In genomic region chr11:98721458-98722226, GRCm38 (mm10) we compare ENCODE assay signal across 10 mouse cellular contexts. TPM values are rescaled to one million over a fixed set of nuclear protein-coding genes. Genes with fewer than 3 reads are reported as not detected.
DNase-seq lines count a peak whose midpoint lies in the region; ATAC-seq and TF ChIP-seq lines count a peak whose summit lies in the region.
"Had no signal": no experiment of that assay in that cellular context is flagged by ENCODE, and none has a peak within 500 bp of the region (broad histone marks: within the 10 kb centered on the region; RNA-seq: fewer than 3 reads in every experiment).

No protein-coding gene starts in this region.

- no peaks in the 10 kb centered on the region for H3K27me3 ChIP-seq in hindbrain, embryonic 16.5 days (replicated peaks; ENCODE audit: control insufficient read depth, insufficient read depth, low read length)
- no peaks in the 10 kb centered on the region for H3K27me3 ChIP-seq in hindbrain, embryonic 12.5 days
- no peaks in the 10 kb centered on the region for H3K27me3 ChIP-seq in intestine, postnatal 0 days (replicated peaks; ENCODE audit: control insufficient read depth, insufficient read depth, low read length)
- H3K27me3 ChIP-seq in limb, embryonic 15.5 days: no peaks in the 10 kb centered on the region
- H3K27me3 ChIP-seq: hindbrain, embryonic 15.5 days had no signal

- no peak overlapping the region for H3K4me2 ChIP-seq in hindbrain, embryonic 16.5 days (ENCODE audit: low read length)
- H3K4me2 ChIP-seq in hindbrain, embryonic 12.5 days (replicated peaks): no peak overlapping the region
- no peak overlapping the region for H3K4me2 ChIP-seq in intestine, postnatal 0 days (replicated peaks; ENCODE audit: low read depth)
- H3K4me2 ChIP-seq in limb, embryonic 15.5 days: no peak overlapping the region
- H3K4me2 ChIP-seq: hindbrain, embryonic 15.5 days had no signal

- peak; percentile 37 for DNase-seq in R1 (ENCODE audit: low read depth, low spot score)
- peak; percentile 84 to 88 for DNase-seq in gastrocnemius, adult 8-10 months (ENCODE audit: low spot score in 2 of 2)
- DNase-seq in yolk sac, embryonic 10.5 days (ENCODE audit: low spot score): peak; percentile 44
- DNase-seq in frontal cortex, postnatal 10 days (ENCODE audit: low spot score in 2 of 2): no peak

- WGBS in hindbrain, embryonic 16.5 days: 68% methylated on average over 24 of the region's 24 CpGs
- WGBS in hindbrain, embryonic 12.5 days: 64% methylated on average over 24 of the region's 24 CpGs
- 57% methylated on average over 24 of the region's 24 CpGs for WGBS in intestine, postnatal 0 days
- WGBS in limb, embryonic 15.5 days: 43% methylated on average over 24 of the region's 24 CpGs

- no peak overlapping the region for H3K4me3 ChIP-seq in hindbrain, embryonic 16.5 days (ENCODE audit: low read length)
- no peak overlapping the region for H3K4me3 ChIP-seq in hindbrain, embryonic 12.5 days
- no peak overlapping the region for H3K4me3 ChIP-seq in intestine, postnatal 0 days (ENCODE audit: low read depth, low read length)
- H3K4me3 ChIP-seq in limb, embryonic 15.5 days: no peak overlapping the region
- H3K4me3 ChIP-seq: hindbrain, embryonic 15.5 days had no signal

- 0 out of 2 replicates have a peak, but pooled peaks cover 4% of the 10 kb centered on the region for H3K4me1 ChIP-seq in hindbrain, embryonic 16.5 days (ENCODE audit: control insufficient read depth, insufficient read depth, low read depth, low read length)
- peaks cover 8% of the 10 kb centered on the region; the same call in 1 of the 2 replicates for H3K4me1 ChIP-seq in hindbrain, embryonic 12.5 days
- H3K4me1 ChIP-seq in intestine, postnatal 0 days (replicated peaks; ENCODE audit: control insufficient read depth, insufficient read depth, low read length): 0 out of 2 replicates have a peak, but pooled peaks cover 3% of the 10 kb centered on the region
- peaks cover 22% of the 10 kb centered on the region for H3K4me1 ChIP-seq in limb, embryonic 15.5 days

- TF ChIP-seq CTCF in intestine, postnatal 0 days (IDR thresholded peaks at IDR 0.05; ENCODE audit: low read depth): peak; percentile 65

- ATAC-seq in hindbrain, embryonic 16.5 days: peak; percentile 62; the same call in 1 of the 2 replicates
- ATAC-seq in hindbrain, embryonic 12.5 days (ENCODE audit: low FRiP score): no peak
- no peak for ATAC-seq in intestine, postnatal 0 days
- ATAC-seq in limb, embryonic 15.5 days (ENCODE audit: insufficient number of reproducible peaks, low FRiP score, low TSS enrichment, low read depth): 0 out of 2 replicates have a peak, but pooled peaks have one; percentile 17

- no peaks in the 10 kb centered on the region for H3K9me3 ChIP-seq in hindbrain, embryonic 16.5 days (ENCODE audit: control insufficient read depth, low read length)
- no peaks in the 10 kb centered on the region for H3K9me3 ChIP-seq in hindbrain, embryonic 12.5 days (replicated peaks)
- H3K9me3 ChIP-seq in intestine, postnatal 0 days (ENCODE audit: control insufficient read depth): no peaks in the 10 kb centered on the region
- H3K9me3 ChIP-seq in limb, embryonic 15.5 days: no peaks in the 10 kb centered on the region
- H3K9me3 ChIP-seq: G1E; hindbrain, embryonic 15.5 days had no signal

- H3K36me3 ChIP-seq in hindbrain, embryonic 16.5 days (ENCODE audit: control insufficient read depth, insufficient read depth, low read length): peaks cover 5% of the 10 kb centered on the region; the same call in 1 of the 2 replicates
- H3K36me3 ChIP-seq in hindbrain, embryonic 12.5 days: peaks cover 57% of the 10 kb centered on the region
- H3K36me3 ChIP-seq in intestine, postnatal 0 days (ENCODE audit: control insufficient read depth, insufficient read depth): peaks cover 8% of the 10 kb centered on the region; the same call in 1 of the 2 replicates
- H3K36me3 ChIP-seq in limb, embryonic 15.5 days: peaks cover 34% of the 10 kb centered on the region

- no peak overlapping the region for H3K9ac ChIP-seq in hindbrain, embryonic 16.5 days (ENCODE audit: low read depth, low read length)
- H3K9ac ChIP-seq in hindbrain, embryonic 12.5 days: no peak overlapping the region
- no peak overlapping the region for H3K9ac ChIP-seq in intestine, postnatal 0 days (ENCODE audit: low read depth, low read length)
- H3K9ac ChIP-seq in limb, embryonic 15.5 days: no peak overlapping the region
- H3K9ac ChIP-seq: hindbrain, embryonic 15.5 days had no signal

- no peak overlapping the region for H3K27ac ChIP-seq in hindbrain, embryonic 16.5 days (ENCODE audit: low read depth, low read length)
- no peak overlapping the region for H3K27ac ChIP-seq in hindbrain, embryonic 12.5 days
- H3K27ac ChIP-seq in intestine, postnatal 0 days (ENCODE audit: low read depth, low read length): peak overlapping the region; percentile 35; the same call in 1 of the 2 replicates
- H3K27ac ChIP-seq in limb, embryonic 15.5 days: peak overlapping the region; percentile 55; the same call in 1 of the 2 replicates
- H3K27ac ChIP-seq: hindbrain, embryonic 15.5 days had no signal

RNA-seq across cellular contexts. Expression of gene Med24, which starts 7.6 kb away (rescaled TPM):
- 62.5 and 71.1 TPM in 2 replicates for polyA plus RNA-seq in hindbrain, embryonic 16.5 days (2015; fragmentation: Nextera tagmentation; extraction: Ambion mirVana)
- 85.0 and 86.9 TPM in 2 replicates for polyA plus RNA-seq in hindbrain, embryonic 12.5 days (2016; fragmentation: Nextera tagmentation; extraction: Ambion mirVana)
- total RNA-seq in gastrocnemius, adult 8-10 months (2022): 10 to 100 TPM; 42.2 to 48.4 (median 47.9) TPM
- polyA plus RNA-seq in intestine, postnatal 0 days (2015; fragmentation: Nextera tagmentation; extraction: Ambion mirVana): 14.7 and 18.5 TPM in 2 replicates
- polyA plus RNA-seq in limb, embryonic 15.5 days (2015; fragmentation: Nextera tagmentation; extraction: Ambion mirVana): 47.6 and 48.3 TPM in 2 replicates

RNA-seq across cellular contexts. Expression of gene Thra, which starts 18.8 kb away (rescaled TPM):
- 127 and 144 TPM in 2 replicates for polyA plus RNA-seq in hindbrain, embryonic 16.5 days (2015; fragmentation: Nextera tagmentation; extraction: Ambion mirVana)
- polyA plus RNA-seq in hindbrain, embryonic 12.5 days (2016; fragmentation: Nextera tagmentation; extraction: Ambion mirVana): 67.2 and 68.4 TPM in 2 replicates
- total RNA-seq in gastrocnemius, adult 8-10 months (2022): 10 to 100 TPM; 67.5 to 81.5 (median 76.2) TPM
- 32.4 and 39.1 TPM in 2 replicates for polyA plus RNA-seq in intestine, postnatal 0 days (2015; fragmentation: Nextera tagmentation; extraction: Ambion mirVana)
- polyA plus RNA-seq in limb, embryonic 15.5 days (2015; fragmentation: Nextera tagmentation; extraction: Ambion mirVana): 38.4 and 39.6 TPM in 2 replicates

RNA-seq across cellular contexts. Expression of gene Csf3, which starts 20.6 kb away (rescaled TPM):
- not detected in 2 replicates for polyA plus RNA-seq in hindbrain, embryonic 16.5 days (2015; fragmentation: Nextera tagmentation; extraction: Ambion mirVana)
- polyA plus RNA-seq in hindbrain, embryonic 12.5 days (2016; fragmentation: Nextera tagmentation; extraction: Ambion mirVana): not detected in 2 replicates
- not detected for total RNA-seq in gastrocnemius, adult 8-10 months (2022)
- 0.08 TPM in 1 of 2 replicates, not detected in the other for polyA plus RNA-seq in intestine, postnatal 0 days (2015; fragmentation: Nextera tagmentation; extraction: Ambion mirVana)
- 0.10 TPM in 1 of 2 replicates, not detected in the other for polyA plus RNA-seq in limb, embryonic 15.5 days (2015; fragmentation: Nextera tagmentation; extraction: Ambion mirVana)
- polyA plus RNA-seq: G1E; hindbrain, embryonic 15.5 days had no signal

RNA-seq across cellular contexts. Expression of gene Psmd3, which starts 39.3 kb away (rescaled TPM):
- polyA plus RNA-seq in hindbrain, embryonic 16.5 days (2015; fragmentation: Nextera tagmentation; extraction: Ambion mirVana): 186 and 189 TPM in 2 replicates
- polyA plus RNA-seq in hindbrain, embryonic 12.5 days (2016; fragmentation: Nextera tagmentation; extraction: Ambion mirVana): 222 and 226 TPM in 2 replicates
- total RNA-seq in gastrocnemius, adult 8-10 months (2022): 100 to 1,000 TPM; 104 to 107 (median 104) TPM
- 95.5 and 96.2 TPM in 2 replicates for polyA plus RNA-seq in intestine, postnatal 0 days (2015; fragmentation: Nextera tagmentation; extraction: Ambion mirVana)
- polyA plus RNA-seq in limb, embryonic 15.5 days (2015; fragmentation: Nextera tagmentation; extraction: Ambion mirVana): 197 and 200 TPM in 2 replicates

RNA-seq across cellular contexts. Expression of gene Nr1d1, which starts 53.5 kb away (rescaled TPM):
- 4.9 and 5.6 TPM in 2 replicates for polyA plus RNA-seq in hindbrain, embryonic 16.5 days (2015; fragmentation: Nextera tagmentation; extraction: Ambion mirVana)
- polyA plus RNA-seq in hindbrain, embryonic 12.5 days (2016; fragmentation: Nextera tagmentation; extraction: Ambion mirVana): 1.2 and 1.3 TPM in 2 replicates
- 100 to 1,000 TPM in 2 of 4 experiments, 10 to 100 TPM in 2; 83.4 to 175 (median 99.4) TPM for total RNA-seq in gastrocnemius, adult 8-10 months (2022)
- 4.1 and 5.1 TPM in 2 replicates for polyA plus RNA-seq in intestine, postnatal 0 days (2015; fragmentation: Nextera tagmentation; extraction: Ambion mirVana)
- 1.2 TPM in 2 replicates for polyA plus RNA-seq in limb, embryonic 15.5 days (2015; fragmentation: Nextera tagmentation; extraction: Ambion mirVana)

Comparison
In these comparisons a context has a peak if more than half of its experiments do, and no peak if none do; other contexts are left out.
1. ATAC-seq: peak in hindbrain, embryonic 16.5 days (single experiment) and limb, embryonic 15.5 days (single experiment); none in hindbrain, embryonic 12.5 days (single experiment) and intestine, postnatal 0 days (single experiment).
2. H3K27ac ChIP-seq: peak in intestine, postnatal 0 days (single experiment) and limb, embryonic 15.5 days (single experiment); none in hindbrain, embryonic 16.5 days (single experiment) and hindbrain, embryonic 12.5 days (single experiment).
3. DNase-seq: peak in R1 (single experiment), gastrocnemius, adult 8-10 months (2 of 2) and yolk sac, embryonic 10.5 days (single experiment); none in frontal cortex, postnatal 10 days (0 of 2).